Mouse (Mus musculus) CD8-positive naive resting alpha-beta T cell, adult 2 months (primary cell): ENCODE data around the gene Plch2.
A peak's percentile ranks its signal among the peaks of the same experiment; 100 is the strongest.

Source experiments
- DNase-seq, 2 experiments: peaks; one replicate each; pipeline ENCODE4 v3.0.0; 2022; ENCODE audit warnings: low read depth in 2 of 2, low spot score in 2 of 2

Gene Plch2

DNA sequence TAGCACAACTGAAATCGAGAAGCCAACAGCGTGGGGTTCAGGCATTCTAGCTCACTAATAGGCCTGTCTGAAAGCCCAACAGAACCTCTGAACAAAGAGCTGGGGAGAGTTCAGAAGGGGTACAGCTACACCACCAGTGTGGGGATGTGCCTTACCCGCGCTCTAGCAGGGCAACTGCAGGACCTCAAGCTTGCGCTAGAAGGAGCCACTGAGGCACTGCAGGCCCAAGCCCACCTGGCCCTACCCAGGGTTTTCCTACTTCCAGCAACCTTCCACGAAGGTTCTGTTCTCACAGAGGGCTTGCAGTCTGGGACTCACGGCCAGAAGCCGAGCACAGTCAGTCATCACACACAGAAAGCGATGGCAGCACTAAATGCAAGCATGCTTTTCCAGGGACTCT is 18.6 kb upstream of the Plch2 start:
- no peak for DNase-seq

DNA sequence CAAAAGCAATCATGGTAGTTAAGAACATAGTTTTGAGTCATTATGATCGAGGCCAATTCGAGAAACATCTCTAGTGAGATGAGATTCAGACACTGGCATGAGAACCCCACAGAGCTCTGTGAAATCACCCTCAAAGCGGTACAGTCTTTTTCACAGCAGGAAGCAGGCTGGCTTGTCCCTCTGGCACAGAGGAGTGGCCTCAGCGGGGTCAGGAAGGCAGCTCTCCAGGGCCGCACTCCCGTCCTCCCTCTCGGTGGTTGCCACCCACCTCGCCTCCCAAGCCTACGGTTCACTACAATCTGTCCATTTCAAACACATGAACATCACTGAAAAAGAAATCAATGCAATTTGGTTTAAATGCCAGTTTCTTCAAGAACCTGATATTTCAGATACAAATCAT is 17.8 kb upstream of the Plch2 start:
- DNase-seq, result no peak

DNA sequence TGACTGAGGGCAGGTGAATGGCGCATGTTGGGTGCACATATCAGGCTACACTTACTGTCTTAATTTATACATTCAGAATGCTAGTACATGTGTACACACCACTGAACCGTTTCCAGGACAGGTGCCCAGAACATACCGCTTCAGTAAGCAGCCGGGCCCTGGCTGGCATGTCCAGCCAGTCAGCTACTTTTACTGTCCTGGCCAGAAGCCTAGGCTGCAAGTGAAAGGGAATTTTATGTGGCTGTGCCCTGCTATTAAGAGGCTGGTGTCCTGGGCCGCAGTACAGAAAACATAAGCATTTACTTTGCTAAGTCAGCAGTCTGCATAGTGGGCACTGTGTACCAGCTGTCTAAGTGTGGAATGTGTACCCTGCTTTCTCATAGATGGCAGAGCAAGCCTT is 14.3 kb upstream of the Plch2 start:
- DNase-seq, result no peak

- no peak for DNase-seq
These were observed 13.6 kb upstream of the Plch2 start for GRCm38 (mm10) chr4:155070199-155070598.

DNA sequence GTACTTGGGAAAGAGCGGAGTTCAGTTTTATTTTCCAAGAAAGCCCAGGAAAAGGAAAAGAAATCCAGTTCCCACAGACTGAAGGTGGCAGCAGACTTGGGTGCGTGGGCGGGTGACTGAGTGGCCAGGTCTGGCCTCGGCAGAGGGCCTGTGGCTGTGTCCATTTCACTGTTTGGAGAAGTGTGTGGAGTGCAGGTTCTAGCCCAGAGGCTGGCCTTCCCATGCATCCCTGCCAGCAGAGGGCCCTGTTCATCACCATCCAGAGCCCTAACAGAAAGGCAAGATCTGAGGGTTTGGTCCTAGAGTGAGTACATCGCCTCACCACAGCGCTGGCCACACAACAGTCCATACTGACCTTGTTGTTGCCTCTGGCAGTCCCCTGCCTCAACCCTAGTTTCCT is 12.6 kb upstream of the Plch2 start:
- DNase-seq, result no peak

DNA sequence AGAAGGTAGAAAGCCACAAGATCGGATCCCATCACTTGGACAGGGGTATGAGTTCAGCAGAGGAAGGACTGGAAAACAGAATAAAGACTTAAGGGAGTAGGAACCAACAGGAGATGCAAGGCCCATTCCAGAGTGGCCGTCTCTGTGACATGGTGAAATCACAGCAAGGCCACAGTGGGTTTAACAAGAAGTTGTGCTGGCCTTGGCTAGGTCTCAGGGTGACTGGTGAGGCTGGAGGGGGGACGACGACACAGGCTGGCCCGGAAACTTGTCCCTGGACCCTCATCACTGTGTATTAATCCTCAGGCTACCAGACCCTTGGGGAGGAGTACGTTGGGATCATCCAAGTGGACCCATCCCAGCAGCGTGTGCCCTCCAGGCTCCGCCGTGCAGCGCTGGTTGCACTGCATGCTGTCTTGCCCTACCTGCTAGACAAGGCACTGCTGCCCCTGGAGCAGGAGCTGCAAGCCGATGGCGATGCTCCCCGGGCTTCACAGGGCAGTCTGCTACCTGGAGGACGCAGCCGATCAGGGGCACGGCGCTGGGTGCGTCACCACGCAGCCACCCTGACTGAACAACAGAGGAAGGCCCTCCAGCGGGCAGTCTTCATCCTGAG is 11.9 kb upstream of the Plch2 start:
- no peak for DNase-seq

- DNase-seq, result peak; percentile 96 to 98
These were observed 10.4 kb upstream of the Plch2 start, which contains the start of gene Pex10 for GRCm38 (mm10) chr4:155066834-155067522. TSS of gene Pex10 (plus strand) at chr4:155067016.

DNA sequence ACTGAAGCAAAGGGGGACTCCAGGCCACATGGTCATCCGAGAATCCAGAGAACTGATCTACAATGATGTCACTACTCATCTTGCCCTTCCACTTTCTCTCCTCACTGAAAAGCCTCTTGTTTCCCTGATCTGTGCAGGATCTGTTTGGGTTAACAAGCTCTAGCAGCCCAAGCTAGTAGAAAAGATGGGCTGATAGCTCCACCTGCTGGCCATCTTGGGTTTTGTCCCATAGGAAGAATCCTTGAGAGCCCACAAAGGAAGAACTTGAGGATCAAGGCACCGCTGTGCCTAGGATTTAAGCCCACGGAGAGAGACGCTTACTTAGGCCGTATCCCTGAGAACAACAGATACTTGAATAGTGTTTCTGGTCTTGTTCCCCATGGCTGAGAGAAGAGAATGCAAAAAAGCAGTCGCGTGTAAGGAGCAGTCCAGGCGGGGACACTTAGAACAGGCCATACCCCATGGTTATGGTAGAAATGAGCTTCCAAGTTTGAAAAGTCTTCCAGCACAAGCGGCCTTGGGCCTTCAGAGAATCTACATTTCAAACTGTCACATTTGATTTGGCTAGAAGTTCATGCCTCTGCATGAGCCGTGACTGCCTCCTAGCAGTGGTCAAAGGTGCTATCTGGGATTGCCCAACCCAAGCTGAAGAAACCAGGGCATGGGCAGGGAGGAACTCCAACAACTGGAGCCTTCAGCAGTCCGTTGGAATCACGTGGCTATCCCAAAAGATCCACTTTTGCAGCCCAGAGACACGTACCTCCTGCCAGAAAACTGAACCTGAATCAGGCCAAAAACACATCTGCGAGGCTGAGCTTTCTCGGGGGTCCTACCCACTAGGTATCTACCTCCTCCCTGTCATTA is 9.6 kb upstream of the Plch2 start:
- peak; percentile 76 to 82 for DNase-seq

DNA sequence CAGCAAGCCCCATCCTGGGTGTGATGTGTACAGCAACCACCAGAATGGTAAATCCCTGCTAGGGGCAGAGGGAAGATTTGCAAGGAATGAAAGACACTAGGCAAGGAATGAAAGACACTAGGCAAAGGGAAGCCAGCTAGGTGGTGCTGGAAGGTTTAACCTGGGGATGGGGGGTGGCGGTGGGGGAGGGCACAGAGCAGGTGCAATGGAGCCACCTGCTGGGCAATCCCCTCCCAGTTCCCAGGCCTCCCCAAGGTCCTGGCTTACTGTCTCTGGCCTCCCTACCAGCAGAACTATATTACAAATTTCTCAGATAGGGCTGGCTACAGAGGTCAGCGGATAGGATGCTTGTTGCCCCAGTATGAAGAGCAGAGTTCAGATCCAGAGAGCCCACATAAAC is 7.9 kb upstream of the Plch2 start:
- DNase-seq, result no peak

GRCm38 (mm10) chr4:155063895-155064294 is 7.3 kb upstream of the Plch2 start:
- no peak for DNase-seq

DNA sequence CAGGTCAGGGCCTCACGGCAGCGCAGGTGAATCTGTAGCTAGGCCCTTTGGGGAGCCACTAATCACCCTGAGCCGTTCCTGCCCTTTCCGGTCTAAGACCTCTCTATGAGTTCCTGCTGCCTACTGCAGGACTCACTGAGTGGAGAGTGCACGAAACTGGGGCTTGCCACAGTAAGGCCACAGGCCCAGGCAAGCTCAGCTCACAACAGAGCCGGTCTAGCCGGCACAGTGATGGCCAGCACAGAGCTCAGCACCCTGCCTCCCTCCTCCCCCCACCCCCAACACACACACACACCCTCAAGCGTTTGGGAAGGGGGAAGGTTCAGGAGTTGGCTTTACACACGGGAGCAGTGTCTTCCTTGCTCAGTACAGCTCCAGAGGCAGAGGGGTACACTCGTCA is 1.7 kb upstream of the Plch2 start:
- no peak for DNase-seq

DNA sequence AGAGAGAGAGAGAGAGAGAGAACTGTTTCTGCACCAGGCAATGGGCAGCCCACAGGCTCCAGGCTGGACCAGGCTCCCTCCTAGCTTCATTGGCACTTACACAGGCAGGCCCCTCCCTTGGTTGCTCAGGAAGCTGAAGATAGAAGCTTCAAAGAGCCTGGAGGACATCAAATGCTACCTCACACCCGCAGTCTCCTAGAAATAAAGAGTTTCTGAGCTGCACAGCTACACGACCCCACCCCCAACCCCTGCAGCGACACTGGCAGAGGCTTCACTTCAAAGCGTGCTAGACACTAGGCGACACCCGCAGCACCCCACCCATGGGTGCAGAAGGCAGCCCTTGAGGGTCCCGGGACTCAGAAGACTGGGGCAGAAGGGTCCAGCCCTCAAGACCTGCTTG is 6.5 kb downstream of the Plch2 start:
- DNase-seq, result peak; percentile 57 to 65

GRCm38 (mm10) chr4:155046636-155047035 is 9.9 kb downstream of the Plch2 start:
- DNase-seq, result no peak

DNA sequence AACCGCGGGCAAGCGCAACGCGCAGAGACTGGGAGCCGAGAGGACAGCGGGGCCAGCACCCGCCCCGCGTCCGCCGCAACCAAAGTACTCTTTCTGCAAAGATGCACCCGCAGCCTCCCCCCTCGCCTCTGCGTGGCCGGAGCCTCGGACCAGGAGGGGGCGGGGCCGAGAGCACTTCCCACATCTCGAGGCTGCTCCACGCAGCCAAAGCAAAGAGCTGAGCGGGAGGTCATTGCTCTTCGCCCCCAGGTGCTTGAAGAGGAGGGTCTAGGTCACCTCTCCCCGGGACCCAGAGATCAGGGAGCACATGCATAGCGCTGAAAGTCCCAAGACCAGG is 13.3 kb downstream of the Plch2 start:
- no peak for DNase-seq

DNA sequence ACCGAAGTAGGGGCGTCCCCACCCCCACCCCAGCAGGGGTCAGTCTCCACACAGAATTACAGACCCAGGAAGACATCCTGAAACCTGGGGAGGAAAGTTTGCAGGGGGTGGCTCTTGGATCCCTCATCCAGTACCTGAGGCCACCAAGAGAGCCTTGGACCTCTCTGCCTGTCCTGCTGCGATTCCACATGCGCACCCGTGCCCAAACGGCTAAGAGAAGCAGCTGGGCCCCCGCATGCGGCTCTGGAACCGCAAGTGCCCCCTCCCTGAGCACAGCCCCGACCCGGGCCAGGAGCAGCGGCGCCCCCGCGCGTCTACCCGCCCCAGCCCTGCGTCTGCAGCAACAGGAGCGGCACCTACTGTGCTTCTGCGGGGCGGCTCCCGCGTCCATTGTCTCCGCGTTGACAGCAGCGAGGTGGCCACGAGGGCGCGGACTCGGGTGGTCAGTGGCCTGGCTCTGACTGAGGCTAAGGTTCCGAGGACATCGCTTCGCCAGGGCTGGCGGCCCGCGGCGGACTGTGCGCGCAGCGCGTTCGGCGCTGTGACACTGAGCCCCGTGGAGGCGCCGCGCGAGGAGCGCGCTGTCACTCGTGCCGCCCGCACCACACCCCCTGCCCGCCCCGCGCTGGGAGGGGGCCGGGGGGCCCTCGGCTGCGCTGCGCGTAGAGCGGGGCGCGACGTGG is 13.8 kb downstream of the Plch2 start:
- DNase-seq, result no peak

DNA sequence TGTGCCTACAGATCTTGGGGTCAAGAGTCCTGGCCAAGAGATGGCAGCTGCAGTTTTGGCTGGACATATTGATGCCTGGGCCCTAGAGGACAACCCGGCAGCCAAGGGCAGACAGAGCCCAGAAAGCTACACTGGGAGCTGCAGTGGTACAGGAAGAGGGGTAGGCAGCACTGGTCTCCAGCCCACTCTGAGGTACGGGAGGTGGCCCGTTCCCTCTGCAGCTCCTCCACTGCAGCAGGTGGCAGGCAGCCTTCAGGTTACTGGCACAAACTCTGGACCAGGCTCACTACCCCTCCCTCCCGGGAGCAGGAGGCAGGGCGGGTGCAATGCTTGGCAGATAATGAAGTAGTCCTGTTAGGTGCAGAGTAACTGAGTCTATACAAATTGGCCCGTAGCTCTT is 15.9 kb downstream of the Plch2 start:
- DNase-seq, result no peak

- no peak for DNase-seq
These were observed 16.4 kb downstream of the Plch2 start for GRCm38 (mm10) chr4:155040197-155040596.

GRCm38 (mm10) chr4:155034787-155035186 is 21.8 kb downstream of the Plch2 start:
- no peak for DNase-seq

GRCm38 (mm10) chr4:155034202-155034601 is 22.4 kb downstream of the Plch2 start:
- no peak for DNase-seq

DNA sequence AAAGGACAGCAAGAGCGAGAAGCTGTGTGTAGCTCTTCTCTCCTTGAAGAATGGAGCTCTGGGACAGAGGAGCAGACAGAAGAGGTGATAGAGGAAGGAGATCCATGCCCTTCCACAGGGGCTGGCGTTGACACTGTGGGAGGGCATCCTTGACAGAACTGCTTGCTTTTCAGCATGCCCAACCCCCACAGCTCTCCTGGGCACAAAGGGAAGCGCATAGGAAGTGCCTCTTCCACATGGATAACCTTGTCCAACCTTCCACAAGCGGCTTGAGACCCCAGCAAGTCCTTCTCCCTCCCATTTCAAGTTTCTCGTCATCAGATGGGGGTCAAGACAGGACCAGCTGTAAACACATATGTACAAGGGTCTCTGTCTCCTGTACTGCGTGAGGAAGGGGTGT is 23.5 kb downstream of the Plch2 start:
- DNase-seq, result no peak

GRCm38 (mm10) chr4:155024170-155025010 is 32.2 kb downstream of the Plch2 start:
- DNase-seq, result no peak
